Mouse (Mus musculus) urinary bladder, postnatal 25 days (tissue): ENCODE measurements at regions not wholly inside any gene's neighbourhood (a gene's known extent, or its start where the extent isn't known, plus 50 kb on each side); places are given as distances from the start of the nearest gene placed in this dataset.
A peak's percentile ranks its signal among the peaks of the same experiment; 100 is the strongest.
"Not testable (repeated sequence)": the region's sequence is repeated elsewhere in the genome, so short reads cannot be mapped to it uniquely, and the experiment has no call there.

Experiments used
- DNase-seq: peaks from one replicate; pipeline ENCODE4 v3.0.0; 2022; ENCODE audit warnings: low spot score

GRCm38 (mm10) chr7:138006971-138007370 is 390.6 kb downstream of the Tcerg1l start:
- DNase-seq, result no peak

- no peak for DNase-seq
Observed at GRCm38 (mm10) chr7:138008601-138009000, 388.9 kb downstream of the Tcerg1l start.

GRCm38 (mm10) chr7:138024021-138024420 is 373.5 kb downstream of the Tcerg1l start:
- not testable (repeated sequence) for DNase-seq

- no peak for DNase-seq
Observed at GRCm38 (mm10) chr7:138051696-138052095, 345.8 kb downstream of the Tcerg1l start.

- no peak for DNase-seq
Observed at GRCm38 (mm10) chr7:138054756-138055155, 342.8 kb downstream of the Tcerg1l start.

- no peak for DNase-seq
Observed at GRCm38 (mm10) chr7:138061116-138061515, 336.4 kb downstream of the Tcerg1l start.

GRCm38 (mm10) chr7:138066921-138067320 is 330.6 kb downstream of the Tcerg1l start:
- no peak for DNase-seq

GRCm38 (mm10) chr7:138075231-138075630 is 322.3 kb downstream of the Tcerg1l start:
- no peak for DNase-seq

GRCm38 (mm10) chr7:138083980-138084379 is 313.6 kb downstream of the Tcerg1l start:
- peak; percentile 82 for DNase-seq

- DNase-seq, result no peak
Observed at GRCm38 (mm10) chr7:138107471-138108210, 289.9 kb downstream of the Tcerg1l start.

- DNase-seq, result no peak
Observed at GRCm38 (mm10) chr7:138121497-138121896, 276.0 kb downstream of the Tcerg1l start.

- no peak for DNase-seq
Observed at GRCm38 (mm10) chr7:138129701-138130100, 267.8 kb downstream of the Tcerg1l start.

GRCm38 (mm10) chr7:138133427-138133826 is 264.1 kb downstream of the Tcerg1l start:
- DNase-seq, result no peak

- no peak for DNase-seq
Observed at GRCm38 (mm10) chr7:138137934-138138333, 259.6 kb downstream of the Tcerg1l start.

GRCm38 (mm10) chr7:138139766-138140165 is 257.8 kb downstream of the Tcerg1l start:
- no peak for DNase-seq

- no peak for DNase-seq
Observed at GRCm38 (mm10) chr7:138149496-138149895, 248.0 kb downstream of the Tcerg1l start.

- no peak for DNase-seq
Observed at GRCm38 (mm10) chr7:138153455-138154167, 243.9 kb downstream of the Tcerg1l start.
